Mouse (Mus musculus): ENCODE results near the gene Olfr56.
A peak's percentile ranks its signal among the peaks of the same experiment; 100 is the strongest.
"Not testable (repeated sequence)": the region's sequence is repeated elsewhere in the genome, so short reads cannot be mapped to it uniquely, and the experiment has no call there.

Olfr56 gene

DNA sequence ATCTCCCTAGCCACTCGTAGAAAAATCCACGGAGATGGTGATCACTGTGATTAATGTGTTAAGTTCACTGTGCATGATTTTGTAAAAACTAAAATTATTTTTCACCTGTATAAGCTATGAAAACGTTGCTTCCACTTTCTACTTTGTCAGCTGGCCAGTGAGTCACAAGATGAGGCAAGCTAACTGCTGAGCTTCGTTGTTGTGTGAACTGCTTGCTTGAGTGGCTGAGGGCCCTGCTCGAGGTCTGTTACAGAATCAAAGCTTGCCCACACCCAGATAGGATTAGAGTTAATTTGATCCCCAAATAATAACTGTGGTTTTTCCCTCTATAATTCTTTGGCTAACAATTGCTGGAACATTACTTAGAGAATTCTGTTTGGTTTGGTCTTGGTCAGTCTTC lies 73.2 kb downstream of the Olfr56 start:
- DNase-seq (ENCODE audit: low spot score in 2 of 2) = not testable (repeated sequence)

DNA sequence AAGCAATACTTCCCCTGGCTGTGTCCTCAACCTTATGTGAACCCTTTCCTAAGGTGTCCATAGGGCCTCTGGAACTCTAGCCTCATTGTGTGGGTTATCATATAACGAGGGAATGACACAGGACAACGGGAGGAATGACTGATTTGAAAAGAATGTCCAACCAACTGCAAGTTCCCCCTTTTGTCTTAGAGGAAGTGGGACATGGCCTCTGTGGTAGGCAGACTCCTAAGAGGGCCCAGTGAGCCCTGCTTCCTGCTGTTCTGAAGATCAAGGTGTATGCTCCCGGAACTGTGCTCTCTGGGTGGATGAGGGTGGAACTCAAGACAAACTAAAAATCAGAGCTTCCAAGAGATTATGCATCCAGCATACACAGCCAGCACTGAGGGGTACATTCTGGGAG lies 81.4 kb downstream of the Olfr56 start:
- DNase-seq (ENCODE audit: low spot score in 2 of 2) = not testable (repeated sequence)

DNA sequence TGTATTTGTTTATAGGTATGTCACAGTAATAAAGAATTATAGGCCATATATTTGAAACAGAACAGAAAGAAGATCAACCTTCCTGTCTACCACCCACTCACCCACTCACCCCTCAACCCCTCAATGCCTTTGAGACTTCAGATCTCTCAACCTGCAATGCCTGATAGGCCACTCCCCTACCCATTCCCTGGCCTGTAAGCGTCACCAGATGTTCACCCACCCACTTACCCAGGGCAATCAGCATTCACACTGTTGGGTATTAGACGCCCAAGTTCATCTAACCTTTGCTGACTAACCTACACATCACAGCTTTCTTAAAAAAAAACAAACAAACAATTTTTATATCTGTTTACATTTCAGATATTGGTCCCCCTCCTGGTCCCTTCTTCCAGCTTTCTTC lies 83.2 kb downstream of the Olfr56 start:
- DNase-seq (ENCODE audit: low spot score in 2 of 2) = not testable (repeated sequence)

GRCm38 (mm10) chr11:49063713-49064469 lies 85.2 kb downstream of the Olfr56 start, which contains the start of gene Tgtp2:
Tgtp2 (minus strand) TSS chr11:49064206.
- peak; percentile 41 to 57 for DNase-seq (ENCODE audit: low spot score in 2 of 2)

DNA sequence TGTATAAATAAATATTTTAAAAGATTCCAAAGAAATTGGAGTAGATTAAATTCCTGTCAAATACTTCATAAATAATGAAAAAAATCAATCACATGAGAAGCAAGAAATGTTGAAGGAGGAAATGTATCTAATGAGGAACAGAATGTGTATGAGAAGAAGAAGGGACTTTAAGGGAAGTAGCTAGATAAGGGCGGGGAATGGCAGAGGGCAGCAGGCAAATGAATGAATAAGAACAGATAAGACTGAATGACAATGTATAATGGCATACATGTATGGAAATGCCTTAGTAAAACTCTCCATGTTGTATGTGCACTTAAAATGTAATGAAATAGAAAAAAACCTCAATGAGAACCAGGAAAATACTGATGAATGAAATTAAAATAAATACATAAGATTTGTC lies 89.7 kb downstream of the Olfr56 start:
- DNase-seq (ENCODE audit: low spot score in 2 of 2) = no peak

- DNase-seq (ENCODE audit: low spot score in 2 of 2) = not testable (repeated sequence)
Measured at GRCm38 (mm10) chr11:49076001-49076757, 97.5 kb downstream of the Olfr56 start, which contains the start of gene Ifi47. Ifi47 (plus strand) TSS chr11:49076587.

GRCm38 (mm10) chr11:49077012-49077411 lies 98.3 kb downstream of the Olfr56 start:
- no peak for DNase-seq (ENCODE audit: low spot score in 2 of 2)

- DNase-seq (ENCODE audit: low spot score in 2 of 2) = no peak
Measured at GRCm38 (mm10) chr11:49078719-49079118, 100.0 kb downstream of the Olfr56 start.

DNA sequence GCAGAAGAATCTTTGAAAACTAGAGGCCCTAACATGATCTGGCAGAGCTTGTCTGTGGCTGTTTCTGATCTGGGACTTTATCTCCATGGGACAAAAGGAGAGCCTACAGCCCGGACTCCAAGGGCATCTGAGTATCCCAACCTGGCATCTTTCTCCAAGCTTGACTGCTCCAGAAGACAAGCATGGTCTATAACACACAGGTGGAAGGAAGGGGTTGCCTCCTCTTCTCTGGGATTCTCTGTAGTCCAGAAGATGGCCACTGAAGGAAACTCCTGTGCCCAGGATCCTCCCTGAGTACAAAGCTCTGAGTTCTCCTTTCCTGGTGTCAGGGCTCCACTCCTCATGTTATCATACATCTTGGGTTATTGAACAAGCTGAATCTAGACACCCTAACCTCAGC lies 101.9 kb downstream of the Olfr56 start:
- DNase-seq (ENCODE audit: low spot score in 2 of 2) = no peak

DNA sequence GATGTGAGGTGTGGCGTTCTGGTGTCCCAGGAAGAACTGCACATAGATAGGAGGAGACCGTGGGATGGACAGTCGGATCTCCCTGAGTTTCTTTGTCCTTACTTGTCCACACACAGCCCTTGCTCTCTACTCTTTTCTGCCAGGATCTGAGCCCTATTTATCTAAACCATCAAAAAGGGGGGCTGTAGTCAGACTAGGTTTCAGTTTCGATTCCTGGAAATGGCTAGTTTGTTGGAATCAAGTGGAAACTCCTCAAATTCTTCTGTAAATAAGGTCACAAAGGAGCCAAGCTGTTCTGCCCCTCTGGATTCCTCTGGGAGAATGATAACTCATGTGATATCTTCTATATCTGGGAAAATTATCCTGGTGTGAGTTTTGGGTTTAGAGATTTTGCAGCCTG lies 102.7 kb downstream of the Olfr56 start:
- DNase-seq (ENCODE audit: low spot score in 2 of 2) = no peak

GRCm38 (mm10) chr11:49081886-49082285 lies 103.2 kb downstream of the Olfr56 start:
- no peak for DNase-seq (ENCODE audit: low spot score in 2 of 2)

DNA sequence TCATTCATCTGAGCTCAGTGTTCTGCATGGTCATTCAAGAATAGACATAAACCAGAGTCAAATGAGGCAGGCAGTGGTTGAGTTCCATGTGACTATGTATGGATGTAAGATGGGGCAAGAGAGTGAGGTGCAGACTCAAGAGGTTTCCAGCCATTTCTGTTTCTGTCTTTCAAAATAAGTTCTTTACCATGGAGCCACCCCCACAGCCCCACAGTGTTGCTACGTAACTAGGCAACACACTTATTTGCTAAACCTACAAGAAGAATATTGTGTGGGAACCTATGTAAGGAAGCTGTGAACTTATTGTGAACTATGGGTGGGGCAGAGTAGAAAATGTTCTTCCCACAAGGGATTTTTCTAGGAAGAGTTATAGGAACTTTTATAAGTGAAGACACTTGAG lies 104.5 kb downstream of the Olfr56 start:
- DNase-seq (ENCODE audit: low spot score in 2 of 2) = no peak

DNA sequence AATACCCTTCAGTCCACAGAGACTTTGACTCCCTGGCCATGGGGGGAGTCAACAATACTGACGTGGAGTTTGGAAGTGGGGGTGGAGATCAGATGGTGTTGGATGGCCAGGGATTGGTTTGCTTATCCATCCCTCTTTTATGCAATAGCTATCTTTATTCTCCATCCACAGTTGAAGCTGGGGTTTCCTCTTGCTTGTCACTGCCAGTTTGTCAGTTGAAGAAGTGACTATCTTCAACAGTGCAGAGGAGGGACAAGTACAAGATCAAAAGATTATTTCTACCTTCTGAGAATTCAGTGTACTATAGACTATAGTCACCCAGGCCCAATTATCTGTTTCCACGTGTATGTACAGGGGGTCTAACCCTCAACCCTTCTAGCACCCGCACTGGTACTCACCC lies 105.1 kb downstream of the Olfr56 start:
- no peak for DNase-seq (ENCODE audit: low spot score in 2 of 2)

DNA sequence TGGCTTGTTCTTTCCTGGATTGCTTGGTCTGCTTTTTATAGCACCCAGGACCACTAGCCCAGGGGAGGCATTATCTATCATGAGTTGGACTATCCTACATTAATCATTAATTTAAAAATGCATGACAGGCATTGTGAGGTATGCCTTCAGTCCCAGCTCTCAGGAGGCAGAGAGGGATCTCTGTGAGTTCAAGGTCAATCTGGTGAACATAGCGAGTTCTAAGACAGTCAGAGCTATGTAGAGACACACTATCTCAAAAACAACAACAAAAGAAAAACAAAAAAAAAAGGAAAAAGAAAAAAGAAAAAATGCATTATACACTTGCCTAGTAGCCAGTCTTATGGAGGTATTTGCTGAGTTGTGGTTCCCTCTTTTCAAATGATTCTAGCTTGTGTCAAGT lies 105.7 kb downstream of the Olfr56 start:
- DNase-seq (ENCODE audit: low spot score in 2 of 2) = no peak

DNA sequence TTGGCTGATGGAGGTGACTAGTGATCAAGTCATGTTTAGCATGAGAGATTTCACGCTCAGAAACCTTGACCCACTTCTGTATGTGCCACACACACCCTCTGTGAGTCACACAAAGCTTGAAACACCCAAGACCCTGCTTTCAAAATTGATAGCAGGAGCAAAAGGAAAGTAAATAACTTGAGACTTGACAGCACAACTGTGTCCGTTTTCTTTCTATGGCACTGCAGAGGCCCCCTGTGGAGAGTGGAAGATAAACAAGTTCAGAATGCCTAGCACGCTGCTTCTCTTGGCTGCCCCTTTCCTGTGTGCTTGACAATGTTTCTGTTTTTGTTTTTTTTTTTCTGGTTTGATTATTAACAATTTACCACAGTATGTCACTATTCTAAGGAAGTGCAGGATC lies 106.2 kb downstream of the Olfr56 start:
- peak; percentile 68 to 75 for DNase-seq (ENCODE audit: low spot score in 2 of 2)

- DNase-seq (ENCODE audit: low spot score in 2 of 2) = peak; percentile 39 to 55
Measured at GRCm38 (mm10) chr11:49086858-49087361, 108.2 kb downstream of the Olfr56 start.

DNA sequence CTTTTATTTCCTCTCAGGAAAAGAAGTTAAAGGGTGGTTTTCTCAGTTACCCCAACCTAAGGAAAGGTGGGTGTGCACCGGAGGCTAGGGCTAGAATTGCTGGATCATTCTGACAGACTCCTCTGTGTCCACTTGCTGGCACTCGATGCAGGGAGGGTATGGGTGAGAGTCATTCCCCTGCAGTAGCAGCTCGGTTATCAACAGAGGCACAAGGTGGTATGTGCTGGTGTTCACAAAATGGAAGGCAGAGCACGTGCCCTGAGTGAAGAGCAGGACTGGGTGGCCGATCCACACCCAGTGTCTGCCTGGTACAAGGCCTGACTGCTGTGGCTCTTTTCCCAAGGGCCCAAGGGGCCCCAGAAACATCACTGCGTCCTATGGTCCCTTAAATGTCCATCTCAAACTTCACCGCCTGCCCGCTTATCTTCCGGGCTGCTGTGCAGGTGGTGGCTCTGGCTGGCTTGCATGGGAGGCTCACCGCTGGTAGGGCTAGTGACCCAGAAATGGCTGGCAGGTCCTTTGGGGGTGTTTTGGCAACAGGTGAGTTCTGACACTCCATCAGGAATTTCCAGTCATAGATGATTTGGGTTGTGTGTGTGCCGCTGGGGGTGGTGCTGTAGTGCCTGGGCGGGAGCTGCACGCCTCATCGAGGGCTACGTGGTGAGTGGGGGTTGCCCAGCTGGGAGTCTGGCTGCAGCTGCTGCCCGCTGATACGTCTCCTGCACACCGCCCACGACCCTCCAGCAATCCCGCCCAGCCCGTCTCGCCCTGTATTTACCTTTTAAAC lies 109.3 kb downstream of the Olfr56 start:
- peak; percentile 57 for DNase-seq (ENCODE audit: low spot score in 2 of 2)

DNA sequence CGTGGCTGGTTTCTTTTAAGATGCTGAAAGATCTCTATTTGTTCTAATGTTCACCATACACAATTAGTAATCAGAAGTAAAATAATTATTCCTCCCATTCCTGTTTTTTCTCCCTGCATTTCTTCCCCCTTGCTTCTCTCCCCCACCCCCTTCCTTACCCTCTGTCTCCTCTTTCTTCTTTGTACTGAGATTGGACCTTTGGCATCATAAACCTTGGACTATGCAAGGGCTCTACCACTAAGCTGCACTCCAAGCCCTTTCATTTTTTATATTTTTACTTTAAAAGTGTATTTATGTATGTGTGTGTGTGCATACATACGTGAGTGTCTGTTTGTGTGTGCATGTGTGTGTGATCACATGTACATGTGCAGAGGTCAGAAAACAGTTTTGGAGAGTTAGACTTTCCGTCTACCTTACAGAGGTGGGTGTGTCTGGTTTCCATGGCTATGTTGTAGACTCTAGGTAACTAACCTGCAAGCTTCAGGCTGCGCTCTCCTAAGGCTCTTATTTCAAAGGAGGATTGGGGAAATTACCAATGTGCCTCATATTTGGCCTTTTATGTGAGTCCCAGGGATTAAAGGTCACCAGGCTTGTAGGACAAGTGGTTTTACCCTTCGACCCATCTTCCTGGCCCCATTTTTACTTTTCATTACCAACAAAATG lies 110.4 kb downstream of the Olfr56 start:
- DNase-seq (ENCODE audit: low spot score in 2 of 2) = no peak

DNA sequence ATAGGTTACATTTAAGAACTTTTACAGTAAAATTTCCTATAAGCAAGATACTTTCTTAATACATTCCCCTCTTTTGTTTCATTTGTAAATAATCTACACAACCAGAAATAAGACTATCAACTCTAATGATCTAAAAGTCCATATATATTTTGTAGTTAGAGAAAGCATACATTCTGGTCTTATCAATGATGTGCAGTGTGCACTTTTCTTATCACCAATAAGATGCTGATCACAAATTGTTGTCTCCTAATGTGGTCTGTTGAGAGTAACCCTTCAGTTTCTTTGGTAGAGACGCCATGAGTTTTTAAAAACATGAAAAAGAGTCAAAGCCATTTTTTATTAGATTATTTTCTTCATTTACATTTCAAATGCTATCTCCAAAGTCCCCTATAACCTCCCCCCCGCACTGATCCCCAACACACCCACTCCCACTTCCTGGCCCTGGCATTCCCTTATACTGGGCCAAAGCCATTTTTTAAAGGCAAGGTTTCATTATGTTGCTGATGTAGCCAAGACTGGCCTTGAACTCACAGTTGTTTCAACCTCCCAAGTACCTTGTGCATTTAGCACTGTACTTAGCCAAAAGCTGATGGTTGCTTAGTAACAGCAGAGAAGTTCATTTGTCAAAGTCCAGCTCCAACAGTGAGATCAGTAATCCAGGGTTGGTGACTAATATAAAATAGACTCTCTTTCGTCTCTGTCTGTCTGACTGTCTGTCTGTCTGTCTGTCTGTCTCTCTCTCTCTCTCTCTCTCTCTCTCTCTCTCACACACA lies 111.2 kb downstream of the Olfr56 start:
- DNase-seq (ENCODE audit: low spot score in 2 of 2) = no peak

DNA sequence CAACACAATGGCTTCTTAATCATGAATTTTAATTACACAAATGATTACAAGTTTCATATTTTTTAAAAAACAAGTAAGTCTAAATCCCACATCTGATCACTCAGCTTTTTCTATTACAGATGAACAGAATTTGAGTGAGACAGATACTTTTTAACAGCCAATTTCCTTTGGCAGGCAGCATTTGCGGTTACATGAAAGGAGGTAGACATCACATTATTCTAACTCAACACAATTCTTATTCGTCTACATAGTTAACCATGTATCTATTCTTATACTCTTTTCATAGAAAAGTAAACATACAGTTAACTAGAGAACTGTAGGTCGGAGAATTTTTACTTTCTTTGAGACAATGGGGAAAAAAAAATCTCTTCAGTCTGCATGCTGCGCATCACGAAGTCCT lies 111.9 kb downstream of the Olfr56 start:
- DNase-seq (ENCODE audit: low spot score in 2 of 2) = no peak

DNA sequence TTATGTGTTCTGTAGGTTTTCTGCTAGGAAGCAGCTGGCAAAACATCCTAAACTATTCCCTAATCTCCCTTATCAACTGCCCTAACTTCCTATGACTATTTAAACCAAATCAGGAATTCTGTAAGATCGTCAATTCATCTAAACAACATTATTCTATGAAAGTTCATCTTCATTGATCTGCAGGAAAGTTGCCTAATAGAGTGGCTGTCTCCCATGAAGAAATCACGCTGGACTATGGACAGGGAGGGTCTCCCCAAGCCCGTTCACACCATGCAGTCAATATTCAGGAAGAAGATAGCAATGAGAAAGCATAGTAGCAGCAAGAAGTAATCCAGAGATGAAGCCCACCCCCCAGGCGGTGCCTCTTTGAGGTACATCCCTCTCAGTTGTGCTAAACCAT lies 112.5 kb downstream of the Olfr56 start:
- DNase-seq (ENCODE audit: low spot score in 2 of 2) = no peak

All from natural killer cell, adult 2 months (primary cell).